Mouse (Mus musculus) heart, postnatal 0 days (tissue): ENCODE results near the gene Rhbdl1.

ENCODE experiments used
- CTCF ChIP-seq: IDR thresholded peaks from 2 replicates; pipeline ENCODE4 v1.5.1; 2016; ENCODE audit warnings: antibody characterized with exemption, control low read depth, low read depth
- EP300 ChIP-seq: IDR thresholded peaks from 2 replicates; pipeline ENCODE4 v1.6.1; 2016; ENCODE audit warnings: antibody characterized with exemption, low read depth

- TF ChIP-seq EP300, result no peak
- no peak for TF ChIP-seq CTCF
Measured at GRCm38 (mm10) chr17:25860832-25861703, 24.0 kb upstream of the Rhbdl1 start, which contains the start of gene Wdr90.
